Mouse (Mus musculus) adrenal gland, postnatal 10 days (tissue): ENCODE results near the gene Son. TPM values are rescaled to one million over a fixed set of nuclear protein-coding genes. Genes with fewer than 3 reads are reported as not detected.

ENCODE experiments used
- DNase-seq: peaks from one replicate; pipeline ENCODE4 v3.0.0; 2021; ENCODE audit warnings: mixed read lengths
- total RNA-seq, 2 experiments: library from RNA; stranded (reverse); gene quantifications; 2 replicates each; pipeline ENCODE4 v1.2.3; 2021

The Son gene
- total RNA-seq, 2 experiments from 2014 or later: 169 to 238 TPM

DNA sequence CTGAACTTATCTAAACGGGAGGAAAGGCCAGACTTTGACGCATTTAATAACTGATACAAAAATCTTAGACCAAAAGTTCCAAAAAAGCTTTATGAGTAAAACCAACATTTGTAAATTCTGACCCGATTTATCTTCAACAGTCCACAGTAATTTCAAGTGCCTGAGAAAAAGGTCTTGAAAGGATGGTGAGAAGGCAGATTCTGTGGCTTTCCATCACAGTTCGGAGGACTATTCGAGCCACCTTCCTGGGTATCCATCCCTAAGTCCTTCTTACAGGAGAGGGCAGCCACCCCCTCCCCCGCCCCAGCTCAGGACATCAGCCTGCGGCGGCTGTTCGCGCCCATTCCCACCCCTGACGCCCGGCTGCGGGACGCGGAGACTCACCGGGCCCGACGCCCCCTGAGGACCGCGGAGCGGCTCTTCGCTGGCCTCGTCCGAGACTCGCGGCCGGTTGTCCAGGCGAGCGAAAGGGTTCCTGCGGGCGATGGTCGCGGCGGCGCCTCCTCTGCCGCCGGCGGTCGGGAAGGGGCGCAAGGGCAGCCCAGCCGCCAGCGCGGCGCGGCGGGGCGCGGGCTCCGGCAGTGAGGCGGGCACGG is 40.8 kb downstream of the Son start:
- no peak for DNase-seq

DNA sequence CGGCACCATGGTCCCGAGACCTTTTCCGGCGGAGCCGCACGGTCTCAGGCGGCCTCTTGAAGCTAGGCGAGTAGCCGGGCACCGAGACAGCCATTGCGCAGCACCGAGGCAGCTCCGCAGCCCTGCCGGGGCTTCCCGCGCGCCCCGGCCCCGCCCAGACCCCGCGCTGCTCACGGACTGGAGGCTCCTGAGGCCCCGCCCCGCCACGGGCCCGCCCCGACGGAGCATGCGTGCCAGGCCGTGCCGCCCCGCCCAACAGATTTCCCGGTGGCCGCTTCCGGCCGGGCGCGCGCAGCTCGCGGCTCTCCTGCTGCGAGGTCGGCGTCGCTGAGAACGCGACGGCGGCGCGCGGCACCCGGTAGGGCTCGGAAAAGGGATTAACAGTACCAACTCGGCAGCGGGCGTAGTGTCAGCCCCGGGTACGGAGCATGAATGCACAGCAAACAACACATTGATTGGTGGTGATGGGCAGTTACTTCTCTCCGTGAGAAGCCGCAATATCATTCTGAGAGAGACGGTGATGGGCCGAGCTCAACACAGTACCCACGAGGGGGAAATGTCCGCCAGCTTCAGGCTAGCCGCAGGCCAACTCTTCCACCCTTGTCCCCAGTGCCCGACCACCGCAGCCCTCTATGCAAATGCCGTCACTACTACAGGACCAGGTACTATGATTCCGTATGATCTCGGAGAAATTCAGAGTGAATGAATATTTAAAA is 41.5 kb downstream of the Son start, which contains the start of gene Donson:
Donson (minus strand) TSS at position 152 of the 716 bp plus-strand sequence.
- peak; percentile 99 for DNase-seq

DNA sequence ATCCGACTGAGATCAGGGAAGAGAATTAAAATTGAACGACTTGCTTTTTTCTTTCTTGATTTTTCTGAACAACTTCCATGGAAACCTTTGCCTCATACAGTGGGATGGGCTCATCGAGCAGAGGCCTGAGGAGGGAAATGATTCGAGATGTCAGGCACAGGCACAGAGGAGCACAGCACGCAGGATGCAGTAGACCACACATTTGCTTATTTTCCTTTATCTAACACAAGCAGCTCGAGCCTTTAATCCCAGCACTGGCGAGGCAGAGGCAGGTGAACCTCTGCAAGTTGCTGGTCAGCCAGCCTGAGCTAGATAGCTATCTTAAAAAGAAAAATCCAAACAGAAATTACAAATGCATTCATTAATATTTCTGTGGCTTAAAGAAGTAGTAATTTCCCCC is 42.5 kb downstream of the Son start:
- no peak for DNase-seq

DNA sequence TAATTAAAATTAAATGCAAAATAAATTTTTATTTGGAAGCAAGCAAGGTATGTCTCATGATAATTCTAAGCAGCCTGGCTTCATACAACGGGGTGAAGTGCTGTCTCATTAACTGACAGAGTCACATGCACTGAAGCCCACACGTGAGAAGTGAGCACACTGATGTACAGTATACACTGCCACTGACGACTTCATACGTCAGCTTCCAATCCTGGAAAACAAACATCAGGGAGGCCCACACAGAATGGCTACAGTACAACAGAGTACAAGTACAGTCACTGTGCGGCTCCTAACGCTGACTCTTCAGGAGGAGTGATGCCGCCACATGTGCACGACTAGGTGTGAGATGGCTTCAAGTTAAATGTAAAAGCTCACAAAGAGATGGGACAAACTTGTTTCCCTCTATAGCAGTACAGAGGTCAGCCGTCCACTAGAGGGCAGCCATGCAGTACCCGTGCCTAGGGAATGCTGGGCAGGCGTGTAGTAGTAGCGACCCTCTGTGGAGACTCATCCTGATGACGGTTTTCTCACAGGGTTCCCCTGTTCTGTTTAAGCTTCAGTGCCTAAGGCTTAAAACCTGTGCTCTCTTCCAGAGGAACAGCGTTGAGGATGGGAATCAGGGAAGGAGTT is 47.3 kb downstream of the Son start:
- DNase-seq: peak; percentile 86

DNA sequence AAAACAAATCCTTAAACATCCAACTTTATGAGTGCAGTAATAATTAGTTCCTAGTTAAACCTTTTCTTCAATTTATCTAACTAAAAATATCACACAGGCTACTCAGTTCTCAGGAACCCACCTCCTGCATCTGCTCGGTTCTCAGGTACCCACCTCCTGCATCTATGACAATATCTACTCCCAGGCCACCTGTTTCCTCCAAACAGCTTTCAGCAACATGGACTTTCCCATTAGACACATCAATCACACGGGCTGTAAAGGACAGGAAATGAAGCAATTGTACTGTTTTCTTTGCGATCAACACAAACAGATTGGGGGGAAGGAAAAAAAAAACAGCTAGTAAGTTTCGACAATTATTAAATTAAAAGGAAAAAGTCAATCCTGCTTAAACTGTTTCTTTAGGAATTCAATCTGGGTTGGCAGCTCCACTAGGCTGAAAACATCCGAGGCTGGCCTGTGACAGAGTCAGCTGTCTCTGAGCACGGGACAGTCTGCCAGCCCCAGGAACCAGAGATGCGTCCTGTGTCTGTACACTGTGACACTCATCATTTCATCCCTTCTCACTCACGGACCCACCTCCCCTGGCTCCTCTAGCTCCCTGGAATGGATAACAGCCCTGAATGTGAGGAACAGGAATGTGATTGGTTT is 47.9 kb downstream of the Son start:
- DNase-seq: no peak

DNA sequence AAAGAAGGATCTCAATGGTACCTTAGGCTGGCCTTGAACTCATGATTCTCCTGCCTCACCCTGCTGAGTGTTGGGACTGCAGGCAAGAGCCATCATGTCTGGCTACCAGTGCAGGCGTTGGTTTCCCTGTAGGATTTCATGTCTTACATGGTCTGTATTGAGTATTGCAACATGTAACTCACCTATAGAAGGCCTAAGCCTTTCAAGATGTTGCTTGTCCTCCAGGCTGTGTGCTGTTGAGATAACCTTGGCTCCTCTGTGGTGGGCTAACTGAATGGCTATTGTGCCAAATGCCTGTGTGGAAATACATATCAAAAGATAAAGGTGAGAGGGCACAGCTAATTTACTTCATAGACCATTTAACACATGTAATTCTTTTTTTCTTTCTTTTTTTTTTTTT is 51.7 kb downstream of the Son start:
- no peak for DNase-seq

DNA sequence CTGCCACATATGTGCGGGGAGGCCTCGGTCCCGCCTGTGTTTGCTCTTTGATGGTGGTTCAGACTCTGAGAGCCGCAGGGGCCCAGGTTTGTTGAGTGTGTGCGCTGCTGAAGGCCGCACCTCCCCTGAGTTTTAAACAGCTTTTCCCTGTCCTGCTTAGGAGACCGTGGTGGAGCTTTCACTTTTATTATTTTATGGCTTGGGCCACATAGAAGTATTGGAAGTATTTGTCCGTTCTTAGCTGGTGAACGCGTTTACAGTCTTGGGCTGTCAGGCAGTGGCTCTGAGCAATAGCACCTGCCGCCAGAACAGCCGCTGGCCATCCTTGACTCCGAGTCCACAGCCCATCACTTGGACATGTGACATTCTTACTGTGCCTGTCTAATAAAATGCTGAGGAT is 54.6 kb downstream of the Son start:
- no peak for DNase-seq

DNA sequence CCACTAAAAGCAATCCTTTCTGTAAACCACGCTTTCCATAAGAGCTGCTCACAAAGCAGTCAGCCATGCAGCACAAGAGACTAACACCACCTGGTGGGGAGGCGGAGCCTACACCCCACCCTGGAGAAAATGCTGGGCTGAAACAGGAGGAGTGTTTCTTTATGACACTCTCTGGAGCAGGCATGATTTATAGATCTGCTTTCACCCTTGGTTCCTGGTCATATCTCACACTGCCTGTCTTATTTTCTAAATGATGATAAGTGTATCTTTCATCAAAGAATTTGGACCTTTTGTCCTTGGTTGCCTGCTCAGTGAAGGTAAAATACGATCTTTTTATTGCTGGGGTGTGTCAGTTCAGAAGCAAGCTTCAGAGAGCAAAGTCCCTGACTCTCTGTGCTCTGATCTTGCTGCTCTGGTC is 55.5 kb downstream of the Son start:
- DNase-seq: no peak

DNA sequence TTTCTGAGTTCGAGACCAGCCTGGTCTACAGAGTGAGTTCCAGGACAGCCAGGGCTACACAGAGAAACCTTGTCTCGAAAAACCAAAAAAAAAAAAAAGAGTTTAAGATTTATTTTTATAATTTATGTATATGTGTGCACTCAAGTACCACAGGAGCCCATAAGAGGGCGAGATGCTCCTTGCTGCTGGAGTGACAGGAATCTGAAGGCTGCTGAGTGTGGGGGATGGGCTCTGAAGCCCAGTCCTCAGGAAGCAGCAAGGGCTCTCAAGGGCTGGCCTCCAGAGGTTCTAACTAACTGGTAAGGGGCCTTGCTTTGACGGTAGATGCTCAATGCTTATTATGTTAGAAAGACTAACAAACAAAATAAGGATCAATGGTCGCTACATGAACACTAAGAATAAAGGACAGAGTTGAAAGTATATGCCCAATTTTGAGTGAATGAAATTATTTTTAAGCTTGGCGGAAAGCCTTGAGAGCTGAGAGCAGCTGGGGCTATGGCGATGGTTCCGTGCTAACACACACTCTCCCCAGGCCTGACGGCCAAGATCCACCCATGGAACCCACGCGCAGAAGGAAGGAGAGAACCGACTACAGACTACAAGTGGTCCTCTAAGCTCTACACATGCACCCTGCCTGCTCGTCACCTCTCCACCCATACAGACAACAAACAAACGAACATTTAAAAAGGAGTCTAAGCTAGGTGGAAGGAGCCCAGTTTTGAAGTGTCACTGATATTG is 57.5 kb downstream of the Son start:
- no peak for DNase-seq

DNA sequence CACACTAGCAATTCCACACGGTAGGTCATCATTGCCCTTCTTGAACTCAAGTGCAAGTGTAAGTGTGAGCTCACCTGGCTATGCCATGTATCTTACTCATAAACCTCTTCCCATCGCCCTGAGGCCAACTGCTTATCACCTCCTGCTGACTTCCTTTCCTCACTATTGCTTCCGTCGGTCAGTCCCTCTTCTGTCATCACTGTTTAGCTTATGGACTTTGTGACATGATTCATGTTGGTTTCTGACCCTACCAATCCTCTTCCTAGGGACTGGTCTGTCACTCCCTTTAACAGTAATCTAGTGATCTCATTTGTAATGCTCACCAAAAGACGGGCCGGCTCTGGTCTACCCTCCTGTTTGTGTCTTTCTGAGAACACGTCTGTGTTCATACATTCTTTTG is 62.9 kb downstream of the Son start:
- DNase-seq: no peak

DNA sequence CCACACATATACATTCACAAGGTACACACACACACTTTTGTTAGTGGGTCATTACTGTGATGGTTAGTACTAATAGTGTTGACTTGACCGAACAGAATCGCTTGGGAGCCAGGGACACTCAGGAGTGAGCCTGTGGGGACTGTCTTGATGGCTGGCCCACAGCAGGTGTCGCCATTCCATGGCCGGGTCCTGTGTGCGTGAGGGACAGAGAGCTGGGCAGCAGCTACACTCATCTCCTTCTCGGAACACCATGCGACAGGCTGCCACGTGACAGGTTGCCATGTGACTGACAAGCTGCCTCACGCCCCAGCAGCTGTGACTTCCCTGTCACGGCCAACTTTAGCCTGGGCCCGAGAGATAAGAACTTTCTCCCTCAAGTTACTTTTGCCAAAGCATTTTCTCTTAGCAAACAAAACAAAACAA is 69.6 kb downstream of the Son start:
- DNase-seq: no peak

DNA sequence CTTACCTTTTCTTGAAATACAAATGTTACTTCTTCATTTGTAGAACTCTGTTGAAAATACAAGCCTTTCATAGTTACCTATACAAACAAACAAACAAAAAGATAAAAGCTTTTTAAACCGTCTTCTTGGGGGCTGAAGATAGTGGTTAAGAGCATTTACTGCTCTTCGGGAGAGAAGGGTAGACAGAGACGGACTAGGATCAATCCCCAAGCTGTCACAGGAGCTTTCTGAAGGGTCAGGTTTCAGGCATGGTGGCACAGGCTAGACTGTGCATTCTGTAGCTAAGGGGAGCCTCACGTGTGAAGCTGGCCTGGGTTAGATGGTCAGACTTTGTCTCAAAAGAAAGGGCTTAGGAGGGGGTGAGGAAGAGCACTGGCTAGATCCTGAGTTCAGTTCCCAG is 70.1 kb downstream of the Son start:
- no peak for DNase-seq

DNA sequence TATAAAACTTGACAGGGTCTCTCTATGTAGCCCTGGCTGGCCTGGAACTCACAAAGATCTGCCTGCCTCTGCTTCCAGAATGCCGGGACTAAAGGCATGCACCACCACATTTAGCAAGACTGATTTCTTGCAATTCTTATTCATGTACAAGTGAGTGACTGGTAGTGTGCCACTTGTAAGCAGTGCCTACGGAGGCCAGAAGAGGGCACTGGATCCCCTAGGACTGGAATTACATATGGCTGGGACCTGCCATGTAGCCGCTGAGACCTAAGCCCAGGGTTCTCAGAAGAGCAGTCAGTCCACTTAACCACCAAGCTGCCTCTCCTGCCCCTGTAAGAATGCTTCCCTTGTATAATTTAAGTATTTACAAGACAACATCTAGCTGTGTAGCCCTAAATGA is 76.9 kb downstream of the Son start:
- peak; percentile 77 for DNase-seq

DNA sequence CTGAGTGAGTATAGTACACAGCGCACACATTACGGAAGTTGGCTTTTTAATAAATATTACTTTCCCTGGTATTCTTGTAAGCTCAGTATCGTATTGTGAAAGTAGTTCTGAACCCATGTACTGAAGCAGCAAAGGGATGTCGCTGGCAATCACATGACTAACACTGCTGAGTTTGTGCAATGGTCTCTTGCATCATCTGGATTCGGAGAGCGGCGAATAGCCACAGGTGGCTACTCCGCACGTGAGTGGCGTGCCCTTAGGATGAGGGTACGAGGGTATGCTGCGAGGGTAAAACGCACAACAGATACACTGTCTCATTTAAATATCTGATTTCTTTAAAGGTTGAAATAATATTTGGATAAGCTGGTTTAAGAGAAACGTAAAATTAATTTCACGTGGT is 80.1 kb downstream of the Son start:
- DNase-seq: peak; percentile 64

DNA sequence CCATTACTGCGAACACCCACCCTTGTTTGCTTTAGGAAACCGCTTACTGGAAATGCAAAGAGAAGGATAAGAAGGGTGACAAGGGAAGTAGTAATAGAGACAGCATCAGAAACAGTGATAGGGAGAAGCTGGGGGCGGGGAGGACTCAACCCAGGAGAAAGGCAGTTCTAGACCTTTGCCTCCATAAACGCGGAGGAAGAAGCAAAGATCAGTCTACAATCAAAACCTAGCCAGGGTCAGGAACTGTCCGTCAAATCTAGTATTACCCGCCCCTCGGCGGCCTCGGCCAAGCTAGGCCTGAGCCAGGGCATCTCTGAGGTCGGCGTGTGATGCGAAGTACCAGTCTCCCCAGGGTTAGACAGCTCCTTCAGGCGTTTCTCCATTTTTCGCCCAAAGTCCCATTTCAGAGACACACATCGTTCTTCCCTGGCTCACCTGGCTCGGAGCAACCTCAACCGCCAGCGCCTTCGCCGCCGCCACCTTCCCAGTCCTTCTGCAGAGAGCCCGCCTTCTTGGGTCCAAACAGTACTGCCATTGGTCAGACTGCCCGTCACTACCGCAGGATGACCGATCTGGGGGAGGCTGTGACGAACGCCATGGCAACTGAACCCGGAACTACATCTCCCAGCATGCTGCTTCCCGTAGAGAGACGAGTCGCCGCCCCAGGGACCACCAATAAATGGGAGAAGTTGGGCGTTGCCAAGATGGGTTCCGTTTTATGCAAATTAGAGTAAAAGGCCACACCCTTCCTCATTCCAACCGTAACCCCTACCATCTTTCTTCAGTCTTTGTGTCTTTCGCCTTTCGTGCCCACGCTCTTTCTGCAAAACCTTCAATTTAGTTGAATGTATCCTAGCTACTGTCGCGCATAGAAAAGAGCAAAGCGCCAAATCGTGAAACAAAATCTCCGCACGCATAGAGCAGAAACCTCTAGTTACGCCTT is 81.1 kb downstream of the Son start, which contains the start of gene Cryzl1:
Cryzl1 (minus strand) TSS at position 853 of the 943 bp plus-strand sequence.
- peak; percentile 98 for DNase-seq

Other genes starting within 250 kb of the Son start
- gene Il10rb, start 241.3 kb upstream of the Son start, total RNA-seq: 10 to 100 TPM; 75.4 to 78.8 TPM
- 10 to 100 TPM; 71.2 to 85.3 TPM for gene Ifnar1, start 162.3 kb upstream of the Son start, total RNA-seq
- gene Ifngr2, start 100.4 kb upstream of the Son start, total RNA-seq: 10 to 100 TPM; 27.5 to 31.9 TPM
- 10 to 100 TPM; 33.8 to 38.3 TPM for gene Tmem50b, start 49.7 kb upstream of the Son start, total RNA-seq
- 10 to 100 TPM; 10.9 to 15.4 TPM for gene Dnajc28, start 28.5 kb upstream of the Son start, total RNA-seq
- gene Gart, start 554 bp upstream of the Son start, total RNA-seq: 10 to 100 TPM; 93.3 to 94.2 TPM
- gene Donson, start 41.3 kb downstream of the Son start, total RNA-seq: 10 to 100 TPM in 1 of 2 experiments, 1 to 10 TPM in 1; 8.4 to 11.6 TPM
- 10 to 100 TPM; 35.0 to 47.0 TPM for gene Cryzl1, start 81.5 kb downstream of the Son start, total RNA-seq
- gene Itsn1, start 81.8 kb downstream of the Son start, total RNA-seq: 10 to 100 TPM; 31.7 to 52.0 TPM